In genomic region chr4:62470598-62471051, GRCm38 (mm10) we compare ENCODE assay signal across 8 mouse cellular contexts. TPM values are rescaled to one million over a fixed set of nuclear protein-coding genes. Genes with fewer than 3 reads are reported as not detected.
DNase-seq lines count a peak whose midpoint lies in the region; ATAC-seq and TF ChIP-seq lines count a peak whose summit lies in the region.

Gene Wdr31, minus strand, starts transcription at chr4:62470896.

- H3K9me3 ChIP-seq in forebrain, postnatal 0 days (ENCODE audit: low read length) = no peaks in the 10 kb centered on the region
- H3K9me3 ChIP-seq in lung, embryonic 14.5 days (ENCODE audit: low read depth, low read length) = no peaks in the 10 kb centered on the region

- H3K4me3 ChIP-seq in cerebellum, adult 2 months (replicated peaks; ENCODE audit: insufficient read depth, low read depth, low read length) = peak within 1 kb of the TSS; percentile 84
- peak within 1 kb of the TSS; percentile 56 for H3K4me3 ChIP-seq in forebrain, postnatal 0 days (ENCODE audit: low read depth, low read length)
- H3K4me3 ChIP-seq in lung, embryonic 14.5 days (ENCODE audit: low read depth, low read length) = peak within 1 kb of the TSS; percentile 54
- peak within 1 kb of the TSS; percentile 67 for H3K4me3 ChIP-seq in olfactory bulb, adult 2 months (ENCODE audit: insufficient read depth, low read depth, low read length)

- H3K36me3 ChIP-seq in forebrain, postnatal 0 days (ENCODE audit: insufficient read depth) = no peaks in the 10 kb centered on the region
- H3K36me3 ChIP-seq in lung, embryonic 14.5 days (ENCODE audit: insufficient read depth) = no peaks in the 10 kb centered on the region

- peak within 1 kb of the TSS; percentile 67 for H3K4me2 ChIP-seq in forebrain, postnatal 0 days (ENCODE audit: low read depth)
- H3K4me2 ChIP-seq in lung, embryonic 14.5 days = peak within 1 kb of the TSS; percentile 78

- H3K4me1 ChIP-seq in cerebellum, adult 2 months (ENCODE audit: control insufficient read depth, insufficient read depth, low read length) = no peaks in the 10 kb centered on the region
- 0 out of 2 replicates have a peak, but pooled peaks cover 3% of the 10 kb centered on the region for H3K4me1 ChIP-seq in forebrain, postnatal 0 days (ENCODE audit: insufficient read depth)
- no peaks in the 10 kb centered on the region; the same call in 1 of the 2 replicates for H3K4me1 ChIP-seq in lung, embryonic 14.5 days (ENCODE audit: insufficient read depth)
- H3K4me1 ChIP-seq in olfactory bulb, adult 2 months (ENCODE audit: control insufficient read depth, insufficient read depth, low read length) = no peaks in the 10 kb centered on the region

- H3K27ac ChIP-seq in cerebellum, adult 2 months (ENCODE audit: insufficient read depth, low read length) = no peak within 1 kb of the TSS
- 0 out of 2 replicates have a peak within 1 kb of the TSS, but pooled peaks have one; percentile 57 for H3K27ac ChIP-seq in forebrain, postnatal 0 days (ENCODE audit: low read depth, low read length)
- no peak within 1 kb of the TSS for H3K27ac ChIP-seq in lung, embryonic 14.5 days (ENCODE audit: low read depth)
- H3K27ac ChIP-seq in olfactory bulb, adult 2 months (ENCODE audit: insufficient read depth, low read depth, low read length) = no peak within 1 kb of the TSS

- peak; percentile 80 for DNase-seq in MN1 (ENCODE audit: low spot score)
- DNase-seq in cerebellum, adult 2 months = peak; percentile 77 to 85
- DNase-seq in forebrain, postnatal 0 days = peak; percentile 94
- peak; percentile 88 for DNase-seq in heart, postnatal 4 days
- DNase-seq in layer of hippocampus, adult 8-10 months (ENCODE audit: low spot score in 2 of 2) = peak; percentile 63 to 82
- peak; percentile 89 for DNase-seq in lung, embryonic 14.5 days
- DNase-seq in thymus, adult 18-20 months = peak; percentile 58 to 60

- no peak for TF ChIP-seq CTCF in cerebellum, adult 2 months (IDR thresholded peaks at IDR 0.05; ENCODE audit: borderline replicate concordance, insufficient read depth, low read depth, low read length)
- TF ChIP-seq CTCF in forebrain, postnatal 0 days (IDR thresholded peaks at IDR 0.05; ENCODE audit: low read depth) = no peak
- TF ChIP-seq CTCF in lung, embryonic 14.5 days (IDR thresholded peaks at IDR 0.05; ENCODE audit: low read depth) = no peak
- no peak for TF ChIP-seq CTCF in olfactory bulb, adult 2 months (IDR thresholded peaks at IDR 0.05; ENCODE audit: insufficient read depth, low read depth, low read length)

- WGBS in cerebellum, adult 2 months = 2% methylated on average over 30 of the region's 30 CpGs
- under 1% methylated on average over 30 of the region's 30 CpGs for WGBS in forebrain, postnatal 0 days
- under 1% methylated on average over 30 of the region's 30 CpGs for whole genome bisulfite sequencing in lung, embryonic 14.5 days
- whole genome bisulfite sequencing in olfactory bulb, adult 2 months = under 1% methylated on average over 30 of the region's 30 CpGs

- TF ChIP-seq POLR2A in cerebellum, adult 2 months (IDR thresholded peaks at IDR 0.05; ENCODE audit: borderline replicate concordance, insufficient read depth, low read length) = peak; percentile 32; the same call in 1 of the 2 replicates
- TF ChIP-seq POLR2A in olfactory bulb, adult 2 months (IDR thresholded peaks at IDR 0.05; ENCODE audit: insufficient read depth, low read depth, low read length) = peak; percentile 46; the same call in 1 of the 2 replicates

- H3K27me3 ChIP-seq in cerebellum, adult 2 months (ENCODE audit: control insufficient read depth, insufficient read depth, low read length) = no peaks in the 10 kb centered on the region
- no peaks in the 10 kb centered on the region for H3K27me3 ChIP-seq in forebrain, postnatal 0 days (ENCODE audit: insufficient read depth, low read length)
- no peaks in the 10 kb centered on the region for H3K27me3 ChIP-seq in lung, embryonic 14.5 days (ENCODE audit: insufficient read depth, low read length)

- peak within 1 kb of the TSS; percentile 57 for H3K9ac ChIP-seq in forebrain, postnatal 0 days
- H3K9ac ChIP-seq in lung, embryonic 14.5 days = peak within 1 kb of the TSS; percentile 53

- peak; percentile 99 for ATAC-seq in forebrain, postnatal 0 days
- peak; percentile 93 for ATAC-seq in lung, embryonic 14.5 days (ENCODE audit: insufficient read depth)

RNA-seq across cellular contexts. Expression of gene Wdr31, which starts in this region (rescaled TPM):
- polyA plus RNA-seq in cerebellum, adult 2 months (2012; rRNA removed) = 3.1 and 3.9 TPM in 2 replicates
- 6.8 and 9.5 TPM in 2 replicates for total RNA-seq in forebrain, postnatal 0 days (2014; rRNA removed)
- 12.6 and 20.0 TPM in 2 replicates for polyA plus RNA-seq in forebrain, postnatal 0 days (2015; fragmentation: Nextera tagmentation; extraction: Ambion mirVana)
- total RNA-seq in heart, postnatal 4 days (2021) = 1 to 10 TPM in 1 of 2 experiments, under 1 TPM in 1; 0.86 to 1.4 TPM
- 10 to 100 TPM in 1 of 4 experiments, 1 to 10 TPM in 3; 7.7 to 10.0 (median 8.5) TPM for total RNA-seq in layer of hippocampus, adult 8-10 months (2022)
- polyA plus RNA-seq in lung, embryonic 14.5 days (2014; fragmentation: Nextera tagmentation; extraction: Ambion mirVana) = 9.5 and 11.3 TPM in 2 replicates
- polyA plus RNA-seq in olfactory bulb, adult 2 months (2012; ENCODE audit: insufficient read depth, insufficient read length, low replicate concordance, missing spikeins) = not detected in 2 replicates
